Mouse (Mus musculus): ENCODE data around the gene Srgap2.
A peak's percentile ranks its signal among the peaks of the same experiment; 100 is the strongest.
"Not testable (repeated sequence)": the region's sequence is repeated elsewhere in the genome, so short reads cannot be mapped to it uniquely, and the experiment has no call there.

The Srgap2 gene

DNA sequence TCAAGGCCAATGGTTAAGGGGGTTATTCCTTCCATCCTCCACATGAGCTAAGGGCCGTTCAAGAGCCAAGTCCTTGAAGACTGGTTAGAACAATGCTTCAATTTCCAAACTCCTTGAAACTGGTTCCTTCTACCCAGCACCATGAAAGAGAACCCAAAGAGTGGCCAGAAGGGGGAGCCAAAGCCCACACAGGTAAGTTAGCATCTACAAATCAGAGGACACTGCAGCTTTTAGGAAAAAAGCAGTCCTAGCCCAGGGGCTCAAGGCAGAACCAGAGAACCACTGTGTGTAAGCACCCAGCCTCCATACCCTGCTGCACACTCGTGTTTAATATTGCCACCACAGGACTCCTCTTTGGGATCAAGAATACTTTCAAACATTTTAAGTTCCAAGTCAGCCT is 236.5 kb downstream of the Srgap2 start:
- peak; percentile 64 to 74 for DNase-seq (ENCODE audit: low spot score in 2 of 2)

DNA sequence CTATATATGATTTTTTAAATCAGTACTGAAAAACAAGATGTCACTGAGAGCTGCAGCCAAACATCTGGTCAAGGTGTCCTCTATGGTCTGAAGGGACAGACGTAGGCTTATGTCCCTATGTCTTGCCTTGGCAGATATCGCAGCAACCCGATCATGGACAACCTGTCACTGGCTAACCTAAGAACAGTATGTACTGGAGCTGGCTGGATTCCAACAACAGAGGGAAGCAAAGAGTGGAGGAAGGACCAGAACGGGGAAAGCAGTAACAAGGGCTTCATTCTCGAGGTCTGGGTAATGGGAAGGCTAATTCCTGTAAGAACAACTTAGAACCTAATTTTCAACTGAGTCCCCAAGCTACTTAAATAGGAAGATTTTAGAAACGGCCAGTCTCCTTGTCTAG is 238.2 kb downstream of the Srgap2 start:
- DNase-seq (ENCODE audit: low spot score in 2 of 2), result no peak

DNA sequence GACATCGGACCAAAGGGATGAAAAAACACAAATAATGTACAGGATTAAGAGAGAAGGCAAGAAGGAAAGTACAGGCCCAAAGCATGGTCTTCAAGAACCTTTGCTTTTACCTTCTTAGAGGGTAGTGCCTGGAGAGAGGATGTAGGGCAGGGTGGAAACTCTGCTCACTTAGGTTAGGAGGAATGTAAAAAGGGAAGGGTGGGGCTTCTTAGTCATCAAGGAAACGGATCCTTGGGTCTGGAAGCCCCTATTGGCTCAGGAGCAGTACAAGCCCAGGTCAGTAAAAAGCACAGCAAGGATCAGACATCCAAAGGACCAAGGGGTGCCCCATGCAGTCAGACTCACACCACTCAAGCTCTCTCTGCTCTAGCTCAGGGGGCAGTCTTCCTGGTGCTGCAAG is 239.9 kb downstream of the Srgap2 start:
- no peak for DNase-seq (ENCODE audit: low spot score in 2 of 2)

DNA sequence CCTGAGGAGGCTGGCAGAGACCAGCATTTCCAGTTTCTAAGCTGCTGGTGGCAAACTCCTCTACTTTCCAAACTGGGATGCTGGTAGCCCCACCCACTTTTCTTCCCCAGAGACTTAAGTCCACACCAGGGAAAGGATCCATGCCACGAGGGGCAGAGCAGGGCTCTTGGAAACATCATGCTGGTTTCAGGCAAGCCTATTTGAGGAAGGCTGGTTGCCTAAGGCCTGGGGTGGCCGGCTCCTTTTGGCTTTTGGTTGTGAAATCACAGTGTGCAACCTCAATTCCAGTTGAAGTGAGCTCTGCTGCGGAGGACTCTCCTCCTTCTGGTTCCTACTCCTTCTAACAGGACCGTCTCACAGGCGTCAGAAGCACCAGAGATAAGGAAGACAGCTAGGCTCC is 240.3 kb downstream of the Srgap2 start:
- no peak for DNase-seq (ENCODE audit: low spot score in 2 of 2)

DNA sequence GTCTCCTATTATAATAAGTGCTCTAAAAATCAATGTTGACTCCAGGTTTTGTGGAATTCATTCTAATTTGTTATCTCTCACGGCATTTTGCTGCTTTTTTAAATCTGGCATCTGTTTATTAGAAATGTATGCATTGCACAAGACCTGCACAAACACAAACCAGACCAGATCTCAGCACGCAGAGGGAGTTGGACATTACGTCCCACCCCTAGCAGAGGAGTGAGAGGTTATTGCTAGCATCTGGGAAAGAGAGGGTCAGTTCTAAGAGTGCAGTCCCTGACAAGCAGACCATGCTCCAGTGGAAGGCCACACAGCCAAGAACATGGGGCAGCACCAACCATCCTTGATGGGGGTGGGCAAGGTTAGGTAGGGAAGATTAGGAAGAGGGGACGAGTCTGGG is 242.5 kb downstream of the Srgap2 start:
- no peak for DNase-seq (ENCODE audit: low spot score in 2 of 2)

DNA sequence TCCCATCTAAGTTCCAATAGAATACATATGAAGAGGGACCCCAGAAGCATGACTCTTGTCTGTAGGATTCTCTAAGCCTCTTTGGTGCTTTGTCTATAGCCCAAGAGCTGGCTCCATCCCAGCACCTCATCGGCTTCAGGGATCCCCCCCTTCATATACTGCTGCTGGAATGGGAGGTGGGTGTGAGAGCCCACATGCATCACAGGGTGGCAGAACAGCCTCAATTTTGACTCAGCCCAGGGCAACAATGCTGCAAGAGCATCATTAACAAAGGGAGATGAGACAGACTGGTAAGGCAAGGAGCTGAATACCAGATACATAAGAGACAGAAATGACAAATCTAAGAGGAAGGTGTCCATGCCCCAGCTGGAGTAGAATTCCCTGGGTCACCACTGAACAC is 243.0 kb downstream of the Srgap2 start:
- DNase-seq (ENCODE audit: low spot score in 2 of 2), result no peak

DNA sequence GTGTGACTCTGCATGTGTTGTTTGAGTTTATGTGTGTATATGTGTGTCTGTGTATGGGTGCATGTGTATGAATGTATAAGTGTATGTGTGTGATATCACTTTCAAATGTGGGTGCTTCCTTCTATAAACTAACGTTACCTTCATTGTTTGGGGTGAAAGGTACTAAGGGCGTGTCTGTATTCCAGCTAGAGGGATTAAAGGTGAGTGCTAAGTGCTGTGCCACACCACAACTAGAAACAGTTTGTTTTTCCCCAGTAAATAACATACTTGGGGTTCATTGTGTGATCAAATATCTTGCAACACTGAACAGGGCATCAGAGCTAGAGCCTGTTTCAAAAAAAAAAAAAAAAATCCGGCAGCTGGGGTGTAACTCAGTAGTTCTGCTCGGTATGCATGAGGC is 245.4 kb downstream of the Srgap2 start:
- DNase-seq (ENCODE audit: low spot score in 2 of 2), result no peak

DNA sequence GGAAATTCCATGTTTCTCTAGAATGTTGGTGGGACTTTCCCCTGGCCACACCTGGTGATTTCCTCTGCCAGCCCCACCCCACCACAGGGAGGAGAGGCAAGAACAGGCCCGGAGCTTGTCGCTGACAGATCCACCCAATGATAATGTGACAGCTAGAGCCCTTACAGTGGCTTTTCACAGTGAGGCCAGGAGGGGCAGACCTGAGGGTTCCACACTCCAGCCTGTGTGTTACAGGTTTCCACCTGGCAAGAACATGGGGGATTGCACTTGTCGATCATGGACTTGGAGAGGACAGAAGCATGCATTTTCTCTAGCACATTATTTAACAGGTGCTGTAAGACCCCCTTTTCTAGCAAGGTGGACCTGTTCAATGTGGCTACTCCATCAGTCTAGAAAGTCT is 246.9 kb downstream of the Srgap2 start:
- DNase-seq (ENCODE audit: low spot score in 2 of 2), result no peak

DNA sequence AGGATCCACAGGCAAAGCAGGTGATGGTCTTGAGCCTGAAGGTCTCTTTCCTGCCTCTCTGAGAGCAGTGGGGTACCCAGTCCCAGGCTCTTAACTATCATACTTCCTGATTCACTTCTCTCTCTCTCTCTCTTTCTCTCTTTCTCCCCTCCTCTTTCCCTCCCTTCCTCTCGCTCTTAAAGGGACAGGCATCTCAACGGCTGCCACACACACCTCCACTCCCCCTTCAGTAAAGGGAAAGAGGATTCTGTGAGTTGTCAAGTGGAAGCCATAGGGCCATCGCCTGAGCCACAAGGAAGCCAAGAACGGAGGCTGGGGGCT is 247.7 kb downstream of the Srgap2 start, which contains the start of gene Ikbke:
TSS of gene Ikbke (minus strand) at position 151 of the 321 bp plus-strand sequence.
- no peak for DNase-seq (ENCODE audit: low spot score in 2 of 2)

DNA sequence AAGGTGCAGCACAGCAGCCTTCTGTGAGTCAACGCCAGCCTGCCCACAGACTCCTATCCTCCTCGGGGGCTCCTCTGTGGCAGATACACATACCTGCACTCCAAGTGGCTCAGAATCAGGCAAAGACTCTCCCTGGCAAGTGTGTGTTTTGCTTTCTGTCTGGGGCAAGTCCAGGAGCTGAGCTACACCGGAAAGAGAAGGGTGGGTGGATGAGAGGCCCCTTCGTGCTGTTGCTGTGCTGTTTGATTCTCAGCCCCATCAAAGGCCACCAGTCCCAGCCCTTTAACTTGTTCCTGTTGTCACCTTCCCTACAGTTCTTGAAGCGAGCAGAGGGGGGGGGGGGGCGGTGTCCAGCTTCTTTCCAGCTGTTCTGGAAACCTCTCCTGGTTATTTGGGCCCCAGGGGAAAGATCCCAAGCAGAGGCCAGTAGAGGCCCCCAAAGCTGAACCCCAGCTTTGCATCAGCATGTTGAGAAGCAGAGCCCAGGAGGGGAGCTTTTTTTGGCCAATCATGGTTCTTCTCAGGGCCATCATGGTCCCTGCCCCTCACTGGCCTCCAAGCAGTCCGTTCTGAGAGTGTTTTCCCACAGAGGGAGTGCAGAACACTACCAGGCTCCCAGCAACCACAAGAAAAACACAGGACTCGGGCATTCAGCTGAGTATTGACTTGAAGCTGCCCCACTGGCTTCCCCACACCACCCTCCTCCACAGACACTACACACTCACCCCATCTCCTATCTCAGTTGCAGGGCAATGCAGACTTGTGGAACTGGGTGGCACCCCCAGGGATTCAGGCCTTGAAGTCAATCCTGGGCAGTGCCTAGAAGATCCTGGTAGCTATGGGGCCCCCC is 248.3 kb downstream of the Srgap2 start:
- DNase-seq (ENCODE audit: low spot score in 2 of 2), result no peak

DNA sequence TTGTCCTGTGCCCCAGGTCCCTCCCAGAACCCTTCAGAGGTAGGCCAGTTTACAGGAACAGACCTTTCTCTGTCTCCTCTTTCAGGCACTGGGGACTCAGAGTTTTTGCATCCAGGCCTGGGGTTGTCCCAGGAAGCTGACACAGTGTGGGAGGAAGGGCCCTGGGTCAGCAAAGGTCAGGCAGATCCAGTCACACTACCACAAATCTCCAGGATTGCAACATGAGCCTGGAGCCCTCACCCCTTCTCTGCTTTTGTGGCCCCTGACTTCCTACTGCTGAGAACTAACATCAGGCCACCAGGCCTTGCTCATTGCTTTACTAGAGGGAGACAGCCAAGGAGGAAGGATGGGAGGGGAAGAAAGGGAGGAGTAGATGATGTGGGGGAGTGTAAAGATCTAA is 250.3 kb downstream of the Srgap2 start:
- no peak for DNase-seq (ENCODE audit: low spot score in 2 of 2)

DNA sequence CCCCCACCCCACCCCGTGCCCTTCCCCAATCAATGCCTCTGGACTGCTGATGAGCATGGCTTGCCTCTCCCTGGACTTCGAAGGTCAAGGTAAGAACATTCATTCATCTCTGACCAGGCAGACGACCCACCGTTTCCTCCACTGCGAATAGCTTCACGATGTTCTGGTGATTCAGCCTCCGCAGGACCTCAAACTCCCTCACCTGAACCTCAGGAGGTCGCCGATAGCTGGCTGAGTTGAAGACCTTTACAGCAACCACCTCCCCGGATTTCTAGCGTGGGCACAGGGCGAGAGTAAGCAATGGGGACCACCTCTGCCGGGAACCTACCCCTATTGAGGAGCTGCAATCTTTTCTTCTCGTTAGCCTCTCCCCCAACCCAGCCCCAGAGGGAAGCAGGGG is 251.6 kb downstream of the Srgap2 start:
- DNase-seq (ENCODE audit: low spot score in 2 of 2), result no peak

DNA sequence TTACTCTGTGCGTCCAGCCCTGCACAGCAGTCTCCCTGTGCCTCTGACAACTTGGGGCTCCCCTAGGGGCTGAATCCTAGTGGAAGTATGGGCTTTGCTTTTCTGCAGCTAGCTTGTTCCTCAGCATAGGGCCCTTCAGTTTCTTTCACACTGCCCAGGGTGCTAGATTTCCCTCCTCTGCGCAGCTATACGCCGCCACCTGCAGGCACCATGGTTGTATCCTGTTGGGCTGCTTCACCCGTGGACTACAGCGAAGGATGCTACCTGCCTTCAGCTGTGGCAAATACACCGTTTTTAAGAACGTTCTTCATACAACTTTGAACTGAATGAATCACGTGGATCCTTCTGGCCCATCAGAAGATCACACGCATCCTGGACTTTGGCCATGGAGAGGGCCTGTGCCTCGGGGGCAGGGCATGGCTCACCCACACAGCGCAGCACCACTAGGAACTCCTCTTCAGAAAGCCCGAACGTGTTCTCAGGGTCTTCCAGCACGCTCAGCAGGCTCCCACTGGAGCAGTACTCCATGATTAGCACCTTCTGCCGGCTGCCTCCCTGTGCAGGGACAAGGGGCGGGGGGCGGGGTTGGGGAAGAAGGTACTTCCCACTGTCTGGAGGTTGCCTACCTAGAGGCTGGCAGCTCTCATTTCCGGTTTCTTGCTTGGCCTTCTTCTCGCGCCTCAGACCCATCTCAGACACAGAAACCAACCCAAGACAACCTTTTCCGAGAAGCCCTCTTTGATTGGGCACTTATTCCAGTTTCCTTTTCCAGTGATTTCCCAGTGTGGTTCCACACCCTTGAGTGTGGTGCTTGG is 252.2 kb downstream of the Srgap2 start:
- DNase-seq (ENCODE audit: low spot score in 2 of 2), result no peak

DNA sequence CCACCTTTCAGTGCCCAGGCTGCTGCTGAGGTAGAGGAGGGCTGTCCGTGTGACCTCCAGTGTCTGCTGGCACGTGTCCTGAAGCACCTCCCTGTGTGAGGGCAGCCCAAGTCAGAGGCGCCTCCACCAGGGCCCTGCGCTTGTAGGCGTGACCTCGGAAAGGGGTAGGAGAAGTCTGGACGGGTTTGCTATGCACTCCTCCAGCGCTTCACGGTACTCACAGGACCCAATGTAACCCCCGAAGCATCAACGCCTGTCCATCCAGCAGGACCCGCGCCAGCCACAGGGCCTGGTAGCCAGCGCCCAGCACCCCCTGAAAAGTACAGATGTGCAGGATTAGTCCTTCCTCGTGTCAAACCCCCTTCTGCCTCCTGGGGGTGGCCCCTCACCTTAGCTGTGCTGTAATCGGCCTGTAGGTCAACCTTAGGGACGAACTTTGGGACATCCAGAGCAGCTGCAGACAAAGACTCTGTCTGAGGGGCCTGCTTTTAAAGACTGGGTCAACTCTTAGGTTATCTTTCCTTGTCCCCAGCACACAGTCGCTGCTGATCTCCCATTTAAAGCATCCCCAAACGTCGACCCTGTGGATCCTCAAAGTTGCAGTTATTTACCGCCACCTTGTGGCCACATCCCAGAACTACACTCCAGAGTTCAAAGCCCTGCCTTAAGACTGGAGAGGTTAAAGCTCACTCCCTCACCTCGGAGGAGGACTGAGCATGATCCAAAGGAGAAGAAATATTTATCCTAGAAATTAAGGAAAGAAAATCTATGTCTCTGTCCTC is 257.2 kb downstream of the Srgap2 start:
- DNase-seq (ENCODE audit: low spot score in 2 of 2), result peak; percentile 78 to 80

DNA sequence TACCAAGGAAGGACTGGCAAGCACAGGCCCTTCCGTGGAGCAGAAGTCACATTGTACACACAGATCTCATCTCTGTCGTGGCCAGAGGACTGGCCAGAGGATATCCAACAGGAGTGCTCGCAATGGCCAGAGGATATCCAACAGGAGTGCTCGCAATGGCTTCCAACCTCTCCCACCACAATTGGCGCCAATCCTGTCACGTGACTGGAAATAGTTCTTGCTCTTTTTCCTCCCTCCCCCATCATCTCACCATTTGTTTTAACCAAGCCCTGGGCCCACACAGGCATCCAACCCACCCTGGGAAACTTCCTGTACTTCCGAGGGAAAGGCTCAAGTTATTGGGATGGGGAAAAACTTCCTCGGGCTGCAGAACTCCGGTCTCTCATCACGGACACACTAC is 258.4 kb downstream of the Srgap2 start:
- DNase-seq (ENCODE audit: low spot score in 2 of 2), result no peak

DNA sequence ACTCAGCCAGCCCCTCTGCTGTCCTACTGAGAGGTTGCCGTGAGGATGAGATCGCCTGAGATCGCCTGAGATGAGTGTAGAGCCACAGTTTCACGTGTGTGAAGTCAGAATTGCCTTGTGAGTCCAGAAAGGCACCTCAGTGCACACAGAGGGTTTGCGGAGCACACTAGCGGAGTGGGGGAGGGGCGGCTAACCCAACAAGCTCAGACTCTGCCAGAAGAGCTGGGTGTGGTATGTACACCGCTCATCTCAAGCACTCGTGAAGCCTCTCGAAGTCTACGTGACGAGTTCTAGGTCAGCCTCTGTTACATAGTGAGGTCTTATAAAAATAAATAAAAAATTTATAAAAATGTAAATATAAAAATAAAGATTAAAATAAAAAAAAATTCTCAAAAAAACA is 263.2 kb downstream of the Srgap2 start:
- no peak for DNase-seq (ENCODE audit: low spot score in 2 of 2)

DNA sequence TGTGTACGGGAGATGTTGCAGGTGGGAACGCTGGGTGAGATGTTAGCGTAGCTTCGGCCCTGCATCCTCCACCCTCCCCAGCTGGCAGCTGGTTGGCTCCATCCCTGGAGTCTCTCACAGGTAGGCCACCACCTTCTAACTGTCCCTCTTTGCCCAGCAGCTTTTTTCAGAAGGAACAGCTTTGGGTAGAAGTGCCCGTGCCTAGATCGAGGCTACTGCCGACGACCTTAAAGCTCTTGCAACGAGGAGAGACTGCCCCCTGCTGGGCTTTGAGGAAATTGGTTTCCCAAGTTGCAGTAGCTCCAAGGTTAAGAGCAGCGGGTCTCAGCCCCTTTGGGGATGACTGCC is 266.9 kb downstream of the Srgap2 start:
- peak; percentile 74 for DNase-seq (ENCODE audit: low spot score in 2 of 2)

DNA sequence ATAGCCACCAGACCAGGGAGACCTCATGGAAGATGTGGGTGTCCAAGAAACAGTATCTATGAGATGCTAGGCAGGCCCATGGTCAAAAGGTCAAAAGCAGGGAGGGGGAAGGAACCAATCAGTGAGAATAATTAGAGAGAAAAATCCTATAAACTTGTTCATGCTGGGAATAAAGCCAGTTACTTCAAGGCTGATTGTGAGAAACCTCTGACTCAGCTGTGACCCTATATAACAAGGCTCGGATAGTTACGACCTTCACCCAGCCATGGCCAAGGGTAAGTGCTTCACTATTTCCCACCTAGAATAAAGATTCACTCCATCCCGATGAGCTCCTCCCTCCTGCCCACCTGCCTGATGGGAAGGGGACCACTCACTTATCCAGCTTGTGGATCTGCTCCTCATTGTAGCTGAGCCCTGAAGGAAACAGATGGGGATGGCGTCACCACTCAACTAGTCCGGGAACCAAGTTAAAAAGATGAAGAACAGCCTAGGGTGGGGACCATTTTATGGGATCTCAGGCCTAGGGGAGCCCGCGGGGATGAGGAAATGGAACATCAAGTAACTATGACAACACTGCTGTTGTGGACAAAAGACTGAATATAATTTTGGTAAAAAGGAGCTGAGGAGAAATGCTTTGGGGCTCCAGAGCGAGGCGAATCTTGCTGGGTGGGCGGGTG is 267.4 kb downstream of the Srgap2 start:
- DNase-seq (ENCODE audit: low spot score in 2 of 2), result no peak

DNA sequence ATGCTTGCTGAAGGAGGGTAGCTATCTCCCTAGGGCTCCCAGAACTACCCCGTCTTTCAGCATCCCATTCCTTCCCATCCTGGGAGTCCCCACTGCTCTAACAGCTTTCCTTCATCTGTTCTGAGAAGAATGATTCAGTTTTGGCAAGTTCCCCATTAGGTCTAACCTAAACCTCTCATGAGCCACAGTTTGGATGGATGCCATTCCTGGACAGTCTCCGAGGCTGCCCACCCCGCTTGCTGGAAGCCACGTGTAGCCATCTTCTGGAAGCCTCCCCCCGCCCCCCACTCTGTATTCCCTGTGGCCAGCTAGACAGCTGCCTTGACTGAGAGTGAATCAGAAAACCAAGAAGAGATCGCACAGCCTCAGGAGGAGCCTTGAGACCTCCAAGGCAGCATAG is 269.9 kb downstream of the Srgap2 start:
- no peak for DNase-seq (ENCODE audit: low spot score in 2 of 2)

DNA sequence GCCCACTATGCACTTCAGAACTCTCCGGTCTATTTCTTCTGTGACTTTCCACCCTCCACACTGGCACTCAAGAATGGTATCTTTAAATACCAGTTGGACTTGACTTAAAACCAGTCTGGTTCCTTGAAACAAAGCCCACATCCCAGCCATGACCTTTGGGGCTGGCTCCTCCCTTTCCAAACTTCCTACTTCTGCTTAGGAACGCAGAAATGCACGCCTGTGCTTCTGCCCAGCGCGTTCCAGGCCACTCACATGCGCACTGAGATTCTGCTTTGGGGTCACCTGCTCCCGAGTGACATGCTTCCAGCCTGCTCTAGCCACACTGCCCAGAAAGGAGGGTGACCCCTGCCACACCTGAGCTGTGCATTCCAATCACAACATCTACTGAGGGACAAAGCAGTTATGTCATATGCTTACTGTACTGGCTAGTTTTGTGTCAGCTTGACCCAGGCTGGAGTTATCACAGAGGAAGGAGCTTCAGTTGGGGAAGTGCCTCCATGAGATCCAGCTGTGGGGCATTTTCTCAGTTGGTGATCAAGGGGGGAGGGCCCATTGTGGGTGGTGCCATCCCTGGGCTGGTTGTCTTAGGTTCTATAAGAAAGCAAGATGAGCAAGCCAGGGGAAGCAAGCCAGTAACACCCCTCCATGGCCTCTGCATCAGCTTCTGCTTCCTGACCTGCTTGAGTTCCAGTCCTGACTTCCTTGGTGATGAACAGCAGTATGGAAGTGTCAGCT is 274.5 kb downstream of the Srgap2 start:
- DNase-seq (ENCODE audit: low spot score in 2 of 2), result not testable (repeated sequence)
